Mouse (Mus musculus) neural tube, embryonic 13.5 days (tissue): Measurements from ENCODE around the gene Prr18. TPM values are rescaled to one million over a fixed set of nuclear protein-coding genes. Genes with fewer than 3 reads are reported as not detected.
"Not testable (repeated sequence)": the region's sequence is repeated elsewhere in the genome, so short reads cannot be mapped to it uniquely, and the experiment has no call there.

Experiments used
- ATAC-seq: fragments of 200-750 bp; cut with Nextera tagmentation; 2 replicates; pipeline ENCODE4 v1.8.0; 2017; ENCODE audit warnings: low read depth, mild to moderate bottlenecking, moderate TSS enrichment, moderate library complexity
- H3K27ac ChIP-seq: fragments of 300-500 bp; sonication (generic); replicated peaks from 2 replicates; pipeline ENCODE4 v1.5.1; 2015; ENCODE audit warnings: moderate library complexity, mild to moderate bottlenecking, inconsistent platforms
- H3K27me3 ChIP-seq: fragments of 300-500 bp; sonication (generic); 2 replicates; pipeline ENCODE4 v1.6.1; 2015; ENCODE audit warnings: mild to moderate bottlenecking, inconsistent platforms
- H3K36me3 ChIP-seq: fragments of 300-500 bp; sonication (generic); 2 replicates; pipeline ENCODE4 v1.6.1; 2015; ENCODE audit warnings: mild to moderate bottlenecking, inconsistent platforms
- H3K4me1 ChIP-seq: fragments of 300-500 bp; sonication (generic); replicated peaks from 2 replicates; pipeline ENCODE4 v1.6.1; 2015; ENCODE audit warnings: inconsistent platforms
- H3K4me2 ChIP-seq: fragments of 300-500 bp; sonication (generic); 2 replicates; pipeline ENCODE4 v1.6.1; 2015; ENCODE audit warnings: inconsistent platforms, mild to moderate bottlenecking, moderate library complexity
- H3K4me3 ChIP-seq: fragments of 300-500 bp; sonication (generic); 2 replicates; pipeline ENCODE4 v1.5.1; 2015; ENCODE audit warnings: mild to moderate bottlenecking, inconsistent platforms
- H3K9ac ChIP-seq: fragments of 300-500 bp; sonication (generic); 2 replicates; pipeline ENCODE4 v1.6.1; 2015; ENCODE audit warnings: moderate library complexity, mild to moderate bottlenecking, inconsistent platforms
- H3K9me3 ChIP-seq: fragments of 300-500 bp; sonication (generic); 2 replicates; pipeline ENCODE4 v1.6.1; 2016; ENCODE audit warnings: inconsistent platforms
- WGBS: fragments of 180-500 bp; shearing (Covaris S2); methylation state at CpG from one replicate; pipeline ENCODE4 v1.1.7; 2015; 5-methylcytosine and 5-hydroxymethylcytosine counted together
- polyA plus RNA-seq: library from polyadenylated mRNA; unstranded; fragments of >200 nt; fragmentation: Nextera tagmentation; extraction: Ambion mirVana; gene quantifications from 2 replicates; pipeline ENCODE4 v1.2.1, GENCODE M21; 2015

Gene Prr18
- polyA plus RNA-seq = 9.8 TPM in 2 replicates

DNA sequence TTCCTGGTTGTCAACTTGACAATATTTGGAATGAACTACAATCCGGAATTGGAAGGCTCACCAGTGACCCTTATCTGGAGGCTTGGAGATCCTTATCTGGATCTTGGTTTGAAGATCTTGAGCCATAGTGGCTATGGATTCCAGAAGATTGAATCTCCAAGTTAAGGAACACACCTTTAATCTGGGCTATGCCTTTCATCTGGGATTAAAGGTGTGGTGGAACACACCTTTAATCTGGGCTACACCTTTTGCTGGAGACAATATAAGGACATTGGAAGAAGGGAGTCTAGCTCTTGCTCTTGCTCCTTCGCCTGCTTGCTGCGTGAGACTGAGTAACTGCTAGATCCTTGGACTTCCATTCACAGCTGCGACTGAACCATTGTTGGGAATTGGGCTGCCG is at the start of gene Prr18:
Prr18 (plus strand) TSS at position 301 of the 400 bp plus-strand sequence.
- H3K4me1 ChIP-seq = peaks cover 28% of the 10 kb centered on the region
- not testable (repeated sequence) for H3K9ac ChIP-seq, H3K36me3 ChIP-seq, H3K4me2 ChIP-seq, H3K4me3 ChIP-seq, H3K9me3 ChIP-seq, H3K27ac ChIP-seq, ATAC-seq
- peaks cover 28% of the 10 kb centered on the region for H3K27me3 ChIP-seq
- WGBS = 100% methylated on average over 1 of the region's 5 CpGs

DNA sequence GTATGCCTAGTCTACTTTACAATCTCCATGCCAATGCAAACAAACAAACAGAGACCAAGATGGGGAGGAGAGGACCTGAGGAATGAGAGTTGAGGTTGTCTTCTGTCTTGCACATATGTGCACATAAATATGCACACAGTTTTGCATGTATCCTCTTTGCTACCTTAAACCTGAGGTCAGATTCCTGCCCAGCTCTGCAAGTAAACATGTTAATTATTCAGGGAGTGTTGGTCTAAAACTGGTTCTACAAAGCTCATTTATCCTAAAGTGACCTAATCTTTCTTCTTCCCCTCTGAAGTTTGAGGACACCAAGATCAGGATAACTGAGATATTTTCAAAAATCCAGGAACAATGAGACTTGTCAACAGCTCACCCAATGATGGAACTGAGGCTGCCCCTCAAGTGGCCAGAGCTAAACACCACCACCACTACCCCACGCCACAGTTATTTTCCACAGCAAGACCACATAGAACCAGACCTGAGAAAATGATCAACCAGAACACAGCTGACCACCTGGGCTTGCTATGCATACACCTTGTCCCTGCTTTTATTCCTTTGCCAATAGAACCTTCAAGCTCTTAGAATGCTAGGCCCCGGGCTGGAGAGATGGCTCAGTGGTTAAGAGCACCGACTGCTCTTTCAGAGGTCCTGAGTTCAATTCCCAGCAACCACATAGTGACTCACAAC is 47.1 kb upstream of the Prr18 start:
- Histone ChIP-seq H3K9me3 (no peaks in the 10 kb centered on the region), H3K9ac (no peak overlapping the region), H3K4me3 (no peak overlapping the region), H3K4me2 (no peak overlapping the region), H3K4me1 (peaks cover 13% of the 10 kb centered on the region), H3K27me3 (no peaks in the 10 kb centered on the region), H3K36me3 (peaks cover 10% of the 10 kb centered on the region), H3K27ac (no peak overlapping the region)
- WGBS = 91% methylated on average over 3 of the region's 3 CpGs
- ATAC-seq = no peak

DNA sequence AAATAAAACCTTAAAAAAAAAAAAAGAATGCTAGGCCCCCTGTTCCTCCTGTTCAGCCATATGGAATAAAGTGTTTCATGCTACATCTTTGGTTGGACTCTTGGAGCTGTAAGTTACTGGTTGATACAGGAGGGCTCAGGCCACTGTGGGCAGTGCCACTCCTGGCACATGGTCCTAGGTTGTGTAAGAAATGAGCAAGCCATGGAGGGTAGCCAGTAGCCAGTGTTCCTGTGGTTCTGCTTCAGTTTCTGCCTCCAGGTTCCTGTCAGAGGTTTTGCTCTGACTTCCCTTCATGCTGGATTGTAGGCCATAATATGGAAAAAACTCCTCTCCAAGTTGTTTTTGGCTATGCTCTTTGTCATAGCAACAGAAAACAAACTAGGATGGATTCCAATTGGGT is 46.5 kb upstream of the Prr18 start:
- H3K36me3 ChIP-seq = peaks cover 14% of the 10 kb centered on the region
- peaks cover 7% of the 10 kb centered on the region for H3K4me1 ChIP-seq
- no peaks in the 10 kb centered on the region for H3K27me3 ChIP-seq
- H3K9ac ChIP-seq = no peak overlapping the region
- no peak overlapping the region for H3K4me3 ChIP-seq
- no peak overlapping the region for H3K27ac ChIP-seq
- no peaks in the 10 kb centered on the region for H3K9me3 ChIP-seq
- ATAC-seq = no peak
- H3K4me2 ChIP-seq = no peak overlapping the region

DNA sequence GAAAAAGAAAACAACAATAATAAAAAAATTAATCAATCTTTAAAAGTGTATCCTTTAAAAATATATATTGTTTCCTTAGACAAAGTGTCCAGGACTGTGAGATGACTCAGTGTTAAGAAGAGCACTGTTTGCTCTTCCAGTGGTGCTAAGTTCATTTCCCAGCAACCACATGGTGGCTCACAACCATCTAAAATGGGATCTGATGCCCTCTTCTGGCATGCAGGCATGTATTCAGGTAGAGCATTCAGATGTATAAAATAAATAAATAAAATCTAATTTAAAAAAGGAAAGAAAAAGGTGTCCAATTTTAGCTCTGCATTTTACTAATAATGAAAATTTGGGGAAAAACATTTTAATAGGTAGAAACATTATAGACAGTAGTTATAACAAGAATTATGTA is 41.4 kb upstream of the Prr18 start:
- Histone ChIP-seq H3K4me1 (no peaks in the 10 kb centered on the region), H3K4me2 (no peak overlapping the region), H3K27ac (no peak overlapping the region), H3K9ac (no peak overlapping the region), H3K4me3 (no peak overlapping the region), H3K36me3 (peaks cover 20% of the 10 kb centered on the region; the same call in 1 of the 2 replicates), H3K27me3 (no peaks in the 10 kb centered on the region), H3K9me3 (no peaks in the 10 kb centered on the region)
- no peak for ATAC-seq

DNA sequence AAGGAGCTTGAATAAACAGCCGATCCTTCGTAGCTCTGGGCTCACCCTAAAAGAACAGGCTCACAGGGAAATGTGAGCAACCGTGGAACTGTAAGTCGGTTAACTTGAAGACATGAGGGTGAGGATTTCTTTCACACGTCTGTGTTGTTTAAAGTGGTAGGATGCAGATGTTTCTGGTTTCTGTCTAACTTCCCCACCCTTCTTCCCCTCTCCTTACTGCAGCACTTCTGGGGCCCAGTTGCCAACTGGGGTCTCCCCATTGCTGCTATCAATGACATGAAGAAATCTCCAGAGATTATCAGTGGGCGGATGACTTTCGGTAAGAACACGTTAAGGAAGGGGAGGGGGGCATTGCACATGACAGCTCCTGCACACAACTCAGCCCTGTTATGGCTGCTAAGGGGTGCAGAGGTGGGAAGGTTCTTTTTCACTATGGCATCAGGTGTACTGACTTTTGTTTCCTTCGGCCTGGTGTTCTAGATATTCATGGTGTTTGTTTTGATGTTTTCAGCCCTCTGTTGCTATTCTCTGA is 40.9 kb upstream of the Prr18 start:
- no peak for ATAC-seq
- H3K9ac ChIP-seq = no peak overlapping the region
- H3K27ac ChIP-seq = no peak overlapping the region
- H3K9me3 ChIP-seq = no peaks in the 10 kb centered on the region
- no peaks in the 10 kb centered on the region for H3K27me3 ChIP-seq
- no peaks in the 10 kb centered on the region for H3K4me1 ChIP-seq
- H3K4me2 ChIP-seq = no peak overlapping the region
- H3K36me3 ChIP-seq = peaks cover 20% of the 10 kb centered on the region; the same call in 1 of the 2 replicates
- H3K4me3 ChIP-seq = no peak overlapping the region
- 89% methylated on average over 9 of the region's 9 CpGs for WGBS

DNA sequence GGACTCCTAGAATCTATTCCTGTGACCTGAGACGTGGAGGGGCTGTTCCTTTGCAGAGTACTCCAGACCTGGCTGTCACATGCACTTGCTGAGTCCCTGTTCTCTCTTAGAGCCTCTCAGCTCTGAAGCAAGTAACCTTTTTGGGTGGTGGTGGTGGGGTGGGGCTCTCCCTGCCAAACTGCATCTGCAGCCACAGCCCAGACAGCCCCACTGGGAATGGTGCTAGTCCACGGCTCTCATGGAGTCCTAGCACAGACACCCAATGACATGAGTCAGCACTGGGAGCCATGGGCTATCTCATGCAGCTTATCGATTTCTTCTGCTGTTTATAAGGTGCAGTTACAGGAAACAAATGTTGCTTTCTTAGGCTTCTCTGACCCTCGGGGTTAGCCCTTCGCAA is 39.5 kb upstream of the Prr18 start:
- ATAC-seq = no peak
- Histone ChIP-seq H3K4me1 (no peaks in the 10 kb centered on the region), H3K27ac (no peak overlapping the region), H3K36me3 (peaks cover 20% of the 10 kb centered on the region; the same call in 1 of the 2 replicates), H3K4me3 (no peak overlapping the region), H3K9ac (no peak overlapping the region), H3K4me2 (no peak overlapping the region), H3K9me3 (no peaks in the 10 kb centered on the region), H3K27me3 (no peaks in the 10 kb centered on the region)
- WGBS = 84% methylated on average over 5 of the region's 5 CpGs

DNA sequence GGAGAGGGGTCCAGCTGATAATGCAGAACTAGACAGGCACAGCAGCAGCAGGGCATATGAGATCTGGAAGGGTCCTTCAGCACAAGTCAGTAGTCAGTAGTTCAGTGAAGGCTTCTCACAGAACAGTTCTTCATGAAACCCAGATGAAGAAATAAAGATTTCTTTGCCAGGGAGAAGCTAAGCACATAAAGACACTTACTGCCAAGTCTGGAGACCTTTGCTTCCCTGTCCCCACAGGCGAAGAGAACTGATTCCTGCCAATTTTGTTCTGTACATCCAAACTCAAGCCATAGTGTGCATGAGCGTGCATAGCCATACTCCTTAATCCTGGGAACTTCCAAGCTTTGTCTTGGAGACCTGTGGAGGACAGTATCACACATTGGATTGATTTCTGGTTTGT is 39.0 kb upstream of the Prr18 start:
- 85% methylated on average over 2 of the region's 2 CpGs for WGBS
- ATAC-seq = no peak
- no peaks in the 10 kb centered on the region for H3K4me1 ChIP-seq
- peaks cover 19% of the 10 kb centered on the region; the same call in 1 of the 2 replicates for H3K36me3 ChIP-seq
- no peak overlapping the region for H3K4me3 ChIP-seq
- H3K4me2 ChIP-seq = no peak overlapping the region
- no peaks in the 10 kb centered on the region for H3K9me3 ChIP-seq
- no peaks in the 10 kb centered on the region for H3K27me3 ChIP-seq
- no peak overlapping the region for H3K9ac ChIP-seq
- no peak overlapping the region for H3K27ac ChIP-seq

DNA sequence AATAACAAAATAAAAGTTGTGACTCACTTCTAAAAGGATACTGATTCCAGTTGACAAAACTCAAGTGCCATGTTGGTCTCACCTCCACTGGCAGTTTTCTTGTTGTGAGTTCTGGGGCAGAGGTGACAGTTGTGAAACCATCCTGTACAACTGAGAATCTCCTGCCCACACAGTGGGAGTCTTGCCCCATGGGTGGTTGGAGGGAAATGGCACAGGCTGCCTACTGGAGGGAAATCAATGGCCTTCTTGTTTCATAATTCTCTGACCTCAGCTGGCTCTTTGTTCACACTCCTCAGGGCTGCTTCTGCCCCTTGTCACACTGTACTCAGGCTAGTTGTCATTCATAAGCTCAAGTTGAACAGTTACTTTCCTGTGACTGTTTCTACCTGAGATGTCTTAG is 37.7 kb upstream of the Prr18 start:
- H3K4me3 ChIP-seq = no peak overlapping the region
- no peak for ATAC-seq
- H3K4me2 ChIP-seq = no peak overlapping the region
- H3K9me3 ChIP-seq = no peaks in the 10 kb centered on the region
- no peak overlapping the region for H3K9ac ChIP-seq
- H3K27me3 ChIP-seq = no peaks in the 10 kb centered on the region
- no peaks in the 10 kb centered on the region for H3K4me1 ChIP-seq
- H3K27ac ChIP-seq = no peak overlapping the region
- H3K36me3 ChIP-seq = peaks cover 17% of the 10 kb centered on the region; the same call in 1 of the 2 replicates

DNA sequence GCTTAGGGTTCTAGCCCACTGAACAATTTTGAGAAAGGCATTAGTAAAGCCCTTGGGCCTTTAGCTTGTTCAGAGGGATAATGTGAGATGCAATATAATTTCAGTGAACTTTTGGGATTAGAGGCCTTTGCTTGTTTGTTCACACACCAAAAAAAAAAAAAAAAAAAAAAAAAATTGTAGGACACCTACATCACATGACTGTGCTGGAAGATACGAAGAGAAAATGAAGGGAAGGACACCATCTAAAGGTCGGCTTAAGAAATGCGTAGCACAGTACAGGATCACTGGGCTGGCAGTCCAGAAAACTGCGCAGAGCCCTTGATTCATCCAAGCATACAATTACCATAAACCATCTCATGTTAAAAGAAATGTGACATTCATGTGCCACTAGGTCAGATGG is 35.7 kb upstream of the Prr18 start:
- Histone ChIP-seq H3K9ac (no peak overlapping the region), H3K36me3 (peaks cover 8% of the 10 kb centered on the region; the same call in 1 of the 2 replicates), H3K4me1 (no peaks in the 10 kb centered on the region), H3K4me2 (no peak overlapping the region), H3K27me3 (no peaks in the 10 kb centered on the region), H3K27ac (no peak overlapping the region), H3K9me3 (no peaks in the 10 kb centered on the region), H3K4me3 (no peak overlapping the region)
- 75% methylated on average over 4 of the region's 4 CpGs for WGBS
- ATAC-seq = no peak

DNA sequence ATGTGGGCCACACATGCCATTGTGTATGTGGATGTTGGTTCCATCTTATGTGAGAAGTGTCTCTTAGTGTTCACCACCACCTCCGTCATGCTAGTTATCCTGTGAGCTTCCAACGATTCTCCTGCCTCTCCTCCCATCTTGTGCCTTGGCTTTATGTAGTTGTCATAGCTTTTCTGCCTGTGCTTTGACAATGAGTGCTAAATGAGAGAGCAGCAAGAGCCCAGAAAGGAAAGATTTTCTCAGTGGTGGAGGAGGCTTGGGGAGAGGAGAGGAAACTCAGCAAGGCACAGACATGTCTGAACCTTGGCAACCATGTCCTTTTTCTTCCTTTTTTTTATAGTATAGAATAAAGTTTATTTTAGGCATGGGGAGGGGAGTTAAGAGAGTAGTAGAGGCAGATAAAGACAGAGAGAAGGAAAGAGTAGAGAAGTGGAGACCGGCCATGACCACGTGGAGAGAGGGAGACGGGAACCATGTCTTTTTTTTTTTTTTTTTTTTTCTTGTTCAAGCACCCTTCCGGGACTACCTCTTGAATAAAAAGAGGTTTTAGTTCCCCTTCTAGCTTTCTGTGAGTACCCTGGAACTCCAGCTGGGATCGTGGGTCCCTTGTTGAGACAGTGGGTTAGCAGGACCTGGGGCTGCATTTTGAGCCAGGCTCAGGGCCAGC is 34.4 kb upstream of the Prr18 start:
- WGBS = 73% methylated on average over 7 of the region's 7 CpGs
- ATAC-seq = no peak
- no peaks in the 10 kb centered on the region for H3K4me1 ChIP-seq
- peaks cover 6% of the 10 kb centered on the region; the same call in 1 of the 2 replicates for H3K36me3 ChIP-seq
- no peaks in the 10 kb centered on the region for H3K27me3 ChIP-seq
- H3K9ac ChIP-seq = no peak overlapping the region
- no peak overlapping the region for H3K27ac ChIP-seq
- H3K4me2 ChIP-seq = no peak overlapping the region
- no peaks in the 10 kb centered on the region for H3K9me3 ChIP-seq
- no peak overlapping the region for H3K4me3 ChIP-seq

DNA sequence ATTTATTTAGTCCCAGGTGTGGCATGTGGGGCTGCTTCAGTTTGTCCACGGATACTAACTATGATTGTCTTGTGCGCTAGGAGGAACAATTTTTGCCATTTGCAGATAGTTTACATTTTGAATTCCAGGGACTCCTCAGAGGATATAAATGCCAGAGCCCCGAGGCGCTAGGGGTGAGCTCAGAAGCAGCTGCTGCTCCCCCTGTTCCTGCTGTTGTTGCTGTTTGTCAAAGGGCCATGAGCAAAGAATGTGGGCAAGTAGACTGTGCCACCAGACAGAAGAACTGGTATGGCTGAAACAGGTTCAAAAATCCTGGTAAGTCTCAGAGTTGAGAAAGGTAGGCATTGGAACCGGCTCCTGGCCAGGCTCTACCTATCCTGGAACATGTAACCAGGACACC is 33.6 kb upstream of the Prr18 start:
- Histone ChIP-seq H3K27ac (no peak overlapping the region), H3K9me3 (no peaks in the 10 kb centered on the region), H3K9ac (no peak overlapping the region), H3K4me1 (no peaks in the 10 kb centered on the region), H3K4me2 (no peak overlapping the region), H3K4me3 (no peak overlapping the region), H3K36me3 (no peaks in the 10 kb centered on the region), H3K27me3 (peaks cover 6% of the 10 kb centered on the region; the same call in 1 of the 2 replicates)
- ATAC-seq = no peak
- WGBS = 69% methylated on average over 5 of the region's 5 CpGs

DNA sequence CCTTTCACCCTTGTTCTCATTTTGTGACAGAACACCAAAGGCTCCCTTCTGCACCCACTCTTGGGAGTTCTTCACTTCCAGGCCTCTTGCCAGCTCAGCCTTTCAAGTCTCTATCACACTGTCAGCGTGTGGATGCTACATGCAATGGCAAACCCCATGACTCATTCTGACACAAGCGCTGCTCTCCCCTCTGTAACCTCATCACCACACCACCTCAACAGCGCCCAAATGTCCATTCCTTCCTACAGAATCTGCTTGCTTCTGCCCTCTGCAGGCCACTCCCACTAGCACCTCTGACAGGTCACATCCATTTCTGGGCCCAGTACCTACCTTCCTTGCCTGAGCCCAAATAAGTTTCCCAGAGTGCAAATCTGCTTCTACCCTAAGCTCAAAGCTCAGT is 31.5 kb upstream of the Prr18 start:
- Histone ChIP-seq H3K9me3 (no peaks in the 10 kb centered on the region), H3K36me3 (no peaks in the 10 kb centered on the region)
- 23% methylated on average over 3 of the region's 3 CpGs for WGBS

More for the DNA sequence above, 31.5 kb upstream of the Prr18 start:
- peaks cover 6% of the 10 kb centered on the region; the same call in 1 of the 2 replicates for H3K27me3 ChIP-seq
- no peak overlapping the region for H3K27ac ChIP-seq
- 0 out of 2 replicates have a peak, but pooled peaks cover 3% of the 10 kb centered on the region for H3K4me1 ChIP-seq
- H3K4me2 ChIP-seq = no peak overlapping the region
- no peak overlapping the region for H3K4me3 ChIP-seq
- no peak for ATAC-seq
- no peak overlapping the region for H3K9ac ChIP-seq
